Mouse (Mus musculus): ENCODE data around the gene Lgr6. TPM values are rescaled to one million over a fixed set of nuclear protein-coding genes. Genes with fewer than 3 reads are reported as not detected.

Lgr6 gene
- polyA plus RNA-seq (2021), result 2.3 TPM

DNA sequence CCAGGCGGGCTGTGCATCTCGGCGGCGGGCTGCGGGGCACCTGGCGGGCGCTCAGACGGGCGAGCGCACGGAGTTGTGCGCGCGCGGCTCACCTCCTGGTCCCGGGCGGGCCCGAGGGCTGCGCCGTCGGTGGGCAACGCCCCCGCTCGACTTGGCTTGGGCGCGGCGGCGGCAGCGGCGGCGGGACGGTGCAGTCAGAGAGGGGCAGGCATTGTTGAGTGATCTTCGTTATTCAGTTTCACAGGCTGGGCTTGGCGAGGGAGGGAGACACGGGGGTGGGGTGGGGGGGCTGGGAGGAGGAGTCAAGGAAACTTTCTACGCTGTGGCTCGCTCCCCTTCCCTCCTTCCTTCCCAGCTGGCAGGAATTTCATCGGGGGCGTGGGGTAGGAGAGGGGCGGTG, at the start of gene Lgr6:
TSS of gene Lgr6 (minus strand) at position 153 of the 400 bp plus-strand sequence.
- no peak for ATAC-seq
- TF ChIP-seq CTCF (IDR thresholded peaks at IDR 0.05), result no peak
- POLR2A ChIA-PET, result no interaction called here
- no peak for DNase-seq (ENCODE audit: low read depth, low spot score)
- in situ Hi-C loops (cut with MboI; ENCODE audit: low pct_unique_long_range_greater_than_20kb), result loop anchor here (5.0 kb wide), 1 partner anchor 118 kb away; no protein-coding TSS in a partner anchor
- no peaks in the 10 kb centered on the region for H3K27me3 ChIP-seq
- CTCF ChIA-PET, result interaction anchor here (1.3 to 4.1 kb wide), 4 partner anchors 79 to 144 kb away, joined by 3 to 40 read pairs (median 6); partner anchors contain the start of gene Ube2t

DNA sequence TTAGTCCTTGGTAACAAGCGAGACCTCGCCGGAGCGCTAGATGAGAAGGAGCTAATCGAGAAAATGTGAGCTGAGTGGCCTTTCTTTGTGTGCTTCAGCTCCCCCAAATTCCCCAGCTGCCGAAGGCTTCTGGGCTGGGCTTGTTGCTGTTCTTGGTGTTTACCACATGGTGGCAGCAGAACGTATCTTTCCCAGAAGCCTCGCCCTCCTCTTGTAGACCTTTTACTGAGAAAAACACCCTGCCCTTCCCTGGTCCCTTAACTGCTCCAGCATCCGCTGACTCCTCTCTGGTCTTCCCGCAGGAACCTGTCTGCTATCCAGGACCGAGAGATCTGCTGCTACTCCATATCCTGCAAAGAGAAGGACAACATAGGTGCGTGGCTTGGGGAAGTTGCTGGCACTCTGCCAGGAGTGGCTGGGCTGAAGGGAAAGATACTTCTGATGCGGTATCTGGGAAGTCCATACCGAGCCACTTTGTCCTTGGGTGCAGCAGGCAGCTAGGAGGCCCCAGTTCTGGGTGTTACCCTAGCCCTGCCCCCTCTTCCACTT, 49.4 kb upstream of the Lgr6 start:
- H3K27me3 ChIP-seq, result no peaks in the 10 kb centered on the region
- ATAC-seq (peak; percentile 37), DNase-seq (ENCODE audit: low read depth, low spot score) (peak; percentile 57)
- ChIA-PET CTCF (interaction anchor here (0.6 to 3.0 kb wide), 11 partner anchors 9 to 355 kb away, joined by 3 to 16 read pairs (median 3); no protein-coding TSS in a partner anchor), POLR2A (interaction anchor here (0.8 kb wide), 1 partner anchor 10 kb away, joined by 3 read pairs; no protein-coding TSS in a partner anchor)
- in situ Hi-C loops (cut with MboI; ENCODE audit: low pct_unique_long_range_greater_than_20kb), result loop anchor here (25.0 kb wide), 1 partner anchor 533 kb away; no protein-coding TSS in a partner anchor
- TF ChIP-seq CTCF (IDR thresholded peaks at IDR 0.05), result no peak

DNA sequence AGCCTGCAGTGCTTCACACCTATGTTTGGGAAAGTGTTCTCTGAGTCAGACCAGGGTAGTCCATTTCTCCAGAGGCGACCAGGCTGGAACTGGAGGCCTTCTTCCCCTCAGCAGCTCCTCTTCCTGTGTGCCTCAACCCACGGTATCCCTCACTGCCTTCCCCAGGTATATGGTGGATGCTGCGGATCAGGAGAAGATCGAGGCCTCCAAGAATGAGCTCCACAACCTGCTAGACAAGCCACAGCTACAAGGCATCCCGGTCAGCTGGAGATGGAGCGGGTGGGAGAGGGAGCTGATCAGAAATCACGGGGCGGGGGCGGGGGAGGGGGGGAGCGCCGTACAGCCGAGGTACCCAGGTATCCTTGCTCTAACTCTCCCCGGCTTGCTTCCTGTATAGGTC, 48.9 kb upstream of the Lgr6 start:
- ChIA-PET CTCF (interaction anchor here (0.6 to 3.0 kb wide), 10 partner anchors 11 to 355 kb away, joined by 3 to 16 read pairs (median 3); no protein-coding TSS in a partner anchor), POLR2A (interaction anchor here (0.7 to 0.8 kb wide), 2 partner anchors 10 to 26 kb away, joined by 3 read pairs; no protein-coding TSS in a partner anchor)
- in situ Hi-C loops (cut with MboI; ENCODE audit: low pct_unique_long_range_greater_than_20kb), result loop anchor here (25.0 kb wide), 1 partner anchor 533 kb away; no protein-coding TSS in a partner anchor
- no peak for TF ChIP-seq CTCF (IDR thresholded peaks at IDR 0.05)
- no peaks in the 10 kb centered on the region for H3K27me3 ChIP-seq
- DNase-seq (ENCODE audit: low read depth, low spot score), result no peak
- no peak for ATAC-seq

DNA sequence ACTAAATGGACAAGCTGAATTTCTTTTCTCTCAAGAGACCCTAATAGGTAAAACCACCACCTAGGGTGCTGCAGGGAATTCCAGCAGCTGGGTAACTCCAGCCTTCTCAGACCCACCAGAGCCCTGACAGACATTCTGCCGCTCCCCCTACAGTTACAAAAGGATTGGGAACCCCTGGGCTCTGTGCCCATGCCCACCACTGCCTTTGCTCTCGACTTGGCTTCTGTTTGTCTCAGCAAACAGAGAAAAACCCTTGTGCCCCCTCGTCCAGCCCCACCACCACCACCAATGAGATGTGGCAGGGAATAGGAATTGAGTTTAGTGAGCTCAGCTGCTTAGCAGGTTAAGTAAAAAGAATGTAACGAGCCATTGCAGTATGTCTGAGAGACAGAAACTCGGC, 43.9 kb upstream of the Lgr6 start:
- ChIA-PET POLR2A (interaction anchor here (0.6 kb wide), 1 partner anchor 117 kb away, joined by 3 read pairs; no protein-coding TSS in a partner anchor), CTCF (interaction anchor here (2.2 kb wide), 1 partner anchor 22 kb away, joined by 6 read pairs; no protein-coding TSS in a partner anchor)
- no peaks in the 10 kb centered on the region for H3K27me3 ChIP-seq
- TF ChIP-seq CTCF (IDR thresholded peaks at IDR 0.05), result no peak
- DNase-seq (ENCODE audit: low read depth, low spot score), result no peak
- in situ Hi-C loops (cut with MboI; ENCODE audit: low pct_unique_long_range_greater_than_20kb), result no loop called here
- ATAC-seq, result no peak

DNA sequence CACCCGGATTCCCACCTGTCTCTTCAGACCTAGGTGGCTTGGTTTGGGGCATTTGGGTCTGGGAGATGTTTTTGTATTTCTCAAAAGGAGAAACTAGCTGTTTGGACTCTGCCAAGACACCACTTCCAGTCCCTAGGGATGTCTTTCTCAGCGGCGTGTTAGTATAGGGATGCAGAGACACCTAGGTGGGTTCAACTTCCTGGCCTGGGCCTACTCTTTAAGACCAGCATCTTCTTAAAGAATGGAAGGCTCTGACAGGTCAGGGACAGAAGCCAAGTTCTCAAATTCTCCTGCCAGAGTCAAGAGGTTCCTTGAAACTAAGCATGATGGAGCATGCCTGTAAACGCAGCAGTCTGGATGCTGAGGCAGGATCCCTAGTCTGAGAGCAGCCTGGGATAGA, 43.4 kb upstream of the Lgr6 start:
- H3K27me3 ChIP-seq, result no peaks in the 10 kb centered on the region
- no peak for ATAC-seq
- ChIA-PET CTCF (interaction anchor here (1.2 to 2.2 kb wide), 2 partner anchors 16 to 23 kb away, joined by 3 to 6 read pairs; no protein-coding TSS in a partner anchor), POLR2A (interaction anchor here (1.8 to 1.9 kb wide), 3 partner anchors 11 to 165 kb away, joined by 5 to 8 read pairs (median 8); partner anchors contain the start of gene Timm17a)
- no peak for DNase-seq (ENCODE audit: low read depth, low spot score)
- in situ Hi-C loops (cut with MboI; ENCODE audit: low pct_unique_long_range_greater_than_20kb), result no loop called here
- TF ChIP-seq CTCF (IDR thresholded peaks at IDR 0.05), result no peak

DNA sequence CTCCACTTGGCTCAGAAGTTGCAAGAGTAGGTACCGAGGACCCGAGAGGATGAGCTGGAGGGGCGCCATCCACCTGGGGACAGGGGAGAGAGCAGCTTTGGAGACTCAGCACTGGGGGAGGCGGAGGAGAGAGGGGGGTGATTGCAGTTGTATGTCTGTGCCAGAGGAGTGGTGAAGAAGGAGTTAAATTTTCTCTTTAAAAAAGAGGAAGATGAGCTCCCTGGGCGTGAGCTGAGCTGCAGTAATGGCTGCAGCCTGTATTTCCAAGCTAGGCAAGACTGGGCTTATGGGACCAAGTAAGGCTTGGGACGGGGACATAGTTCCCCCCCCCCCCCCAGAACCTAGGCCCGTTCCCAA, 42.6 kb upstream of the Lgr6 start:
- ATAC-seq, result no peak
- H3K27me3 ChIP-seq, result no peaks in the 10 kb centered on the region
- ChIA-PET CTCF (interaction anchor here (1.1 to 2.2 kb wide), 3 partner anchors 17 to 23 kb away, joined by 3 to 6 read pairs (median 3); no protein-coding TSS in a partner anchor), POLR2A (interaction anchor here (0.9 to 1.9 kb wide), 6 partner anchors 11 to 192 kb away, joined by 3 to 8 read pairs (median 5); partner anchors contain the start of genes Ppp1r12b, Ptpn7 and Timm17a)
- in situ Hi-C loops (cut with MboI; ENCODE audit: low pct_unique_long_range_greater_than_20kb), result no loop called here
- no peak for TF ChIP-seq CTCF (IDR thresholded peaks at IDR 0.05)
- no peak for DNase-seq (ENCODE audit: low read depth, low spot score)

DNA sequence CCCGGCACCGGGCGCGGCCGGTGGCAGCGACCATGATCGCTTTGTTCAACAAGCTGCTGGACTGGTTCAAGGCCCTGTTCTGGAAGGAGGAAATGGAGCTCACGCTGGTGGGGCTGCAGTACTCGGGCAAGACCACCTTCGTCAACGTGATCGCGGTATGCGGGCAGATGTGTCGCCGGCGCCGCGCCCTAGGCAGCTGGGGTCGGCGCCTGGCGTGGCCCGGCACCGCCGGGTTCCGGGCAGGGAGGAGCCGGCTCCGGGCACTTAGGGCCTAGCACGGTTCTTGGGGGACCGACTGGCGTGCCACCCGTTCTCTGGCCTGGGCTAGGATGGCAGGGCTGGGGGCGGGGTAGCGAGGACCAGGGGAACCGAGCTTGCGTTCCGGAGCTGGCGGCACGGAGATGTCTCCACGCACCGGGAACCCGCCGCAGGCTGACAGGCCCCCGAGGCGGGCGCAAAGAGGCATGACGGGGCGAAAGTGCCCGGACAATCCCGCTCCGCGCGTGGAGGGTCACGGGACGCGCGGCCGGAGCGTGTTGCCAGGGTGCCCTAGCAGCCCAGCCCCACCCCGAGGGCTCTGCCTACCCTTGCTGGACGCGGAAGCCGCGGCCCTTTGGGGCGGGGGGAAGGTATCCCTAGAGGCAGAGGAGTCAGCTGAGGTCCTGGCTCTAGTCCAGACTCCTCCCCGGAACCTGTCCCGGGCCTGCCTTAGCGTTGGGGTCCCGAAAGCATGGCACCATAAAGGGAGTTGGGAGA, 42.0 kb upstream of the Lgr6 start:
- in situ Hi-C loops (cut with MboI; ENCODE audit: low pct_unique_long_range_greater_than_20kb), result no loop called here
- peak; percentile 35 for DNase-seq (ENCODE audit: low read depth, low spot score)
- no peak for TF ChIP-seq CTCF (IDR thresholded peaks at IDR 0.05)
- peak; percentile 78 for ATAC-seq
- ChIA-PET CTCF (interaction anchor here (1.1 to 3.8 kb wide), 4 partner anchors 11 to 24 kb away, joined by 3 to 12 read pairs (median 4); no protein-coding TSS in a partner anchor), POLR2A (interaction anchor here (0.9 to 1.9 kb wide), 7 partner anchors 12 to 191 kb away, joined by 3 to 8 read pairs (median 5); partner anchors contain the start of genes Ppp1r12b, Ptpn7 and Timm17a)
- H3K27me3 ChIP-seq, result no peaks in the 10 kb centered on the region

DNA sequence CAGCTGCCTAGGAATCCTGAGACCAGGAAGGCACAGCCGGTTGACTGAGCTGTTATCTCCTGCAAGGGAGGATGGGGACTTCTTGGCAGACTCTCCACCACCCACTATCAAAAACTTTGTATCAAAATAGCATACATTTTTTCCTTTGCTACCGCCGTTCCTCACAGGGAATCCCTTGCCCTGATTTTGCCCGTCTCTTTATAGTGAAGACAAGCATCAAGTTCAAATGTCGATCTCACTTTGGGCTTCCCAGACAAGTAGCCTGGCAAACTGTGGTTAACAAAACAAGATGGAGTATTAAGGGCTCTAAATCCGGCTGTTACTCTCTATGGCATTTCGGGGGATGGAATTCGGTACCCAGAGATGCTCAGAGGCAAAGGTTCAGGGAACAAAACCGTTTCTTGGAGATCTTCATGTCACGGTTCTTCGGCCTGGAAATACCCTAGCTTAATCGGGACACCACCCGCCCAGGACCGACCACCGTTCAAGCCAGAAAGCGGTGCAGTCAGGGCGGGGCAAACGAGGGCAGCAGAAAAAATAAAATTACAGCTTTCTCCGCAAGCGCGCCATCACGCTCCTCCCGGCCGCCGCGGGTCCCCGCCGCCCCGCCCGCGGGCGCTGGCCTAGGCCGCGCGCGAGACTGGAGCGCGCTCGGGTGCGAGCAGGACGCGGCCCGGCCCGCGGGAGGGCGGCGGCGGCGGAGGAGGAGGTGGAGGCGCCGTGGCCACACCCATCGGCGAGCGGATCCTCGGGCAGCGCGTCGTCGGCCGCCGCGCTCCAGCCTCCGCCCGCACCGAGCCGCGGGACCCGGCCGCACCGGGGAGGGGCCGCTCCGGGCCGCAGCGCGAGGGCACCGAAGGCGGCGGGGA, 41.2 kb upstream of the Lgr6 start, which contains the start of gene Arl8a:
TSS of gene Arl8a (plus strand) at position 748 of the 869 bp plus-strand sequence.
- in situ Hi-C loops (cut with MboI; ENCODE audit: low pct_unique_long_range_greater_than_20kb), result no loop called here
- TF ChIP-seq CTCF (IDR thresholded peaks at IDR 0.05), result no peak
- ChIA-PET CTCF (interaction anchor here (3.8 kb wide), 1 partner anchor 10 kb away, joined by 12 read pairs; no protein-coding TSS in a partner anchor), POLR2A (interaction anchor here (0.7 to 1.9 kb wide), 7 partner anchors 13 to 233 kb away, joined by 3 to 8 read pairs (median 5); partner anchors contain the start of genes Ppp1r12b, Ptpn7 and Timm17a)
- no peak for DNase-seq (ENCODE audit: low read depth, low spot score)
- no peaks in the 10 kb centered on the region for H3K27me3 ChIP-seq
- peak; percentile 73 for ATAC-seq

DNA sequence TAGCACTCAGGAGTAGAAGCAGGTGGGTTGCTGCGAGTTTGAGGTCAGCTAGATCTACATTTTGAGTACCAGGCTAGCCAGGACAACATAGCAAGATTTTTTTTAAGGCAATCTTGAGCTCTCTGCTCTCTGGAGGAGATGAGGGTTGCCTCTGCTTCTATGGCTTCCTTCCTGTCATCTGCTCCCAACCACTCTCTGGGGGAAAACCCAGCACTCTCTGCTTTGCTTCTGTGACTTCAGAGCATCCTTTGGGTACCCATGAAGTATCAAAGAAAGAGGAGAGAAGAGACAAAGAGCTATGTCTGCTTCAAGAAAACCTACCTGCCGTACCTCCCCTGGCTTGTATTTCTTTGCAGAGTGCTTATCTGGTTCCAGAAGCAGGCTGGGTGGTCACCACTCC, 38.9 kb upstream of the Lgr6 start:
- no peak for DNase-seq (ENCODE audit: low read depth, low spot score)
- ChIA-PET POLR2A (no interaction called here), CTCF (interaction anchor here (3.8 kb wide), 1 partner anchor 8 kb away, joined by 12 read pairs; no protein-coding TSS in a partner anchor)
- H3K27me3 ChIP-seq, result no peaks in the 10 kb centered on the region
- TF ChIP-seq CTCF (IDR thresholded peaks at IDR 0.05), result no peak
- no peak for ATAC-seq
- in situ Hi-C loops (cut with MboI; ENCODE audit: low pct_unique_long_range_greater_than_20kb), result no loop called here

Measured in Patski (cell line).